Mouse (Mus musculus) G1E (cell line): ENCODE results near the gene Scgb1c1.

ENCODE experiments used
- CTCF ChIP-seq: IDR thresholded peaks from 2 replicates; pipeline ENCODE4 v1.5.1; 2012; ENCODE audit warnings: low read depth, low read length, inconsistent platforms, mixed read lengths
- GATA1 ChIP-seq: IDR thresholded peaks from 2 replicates; pipeline ENCODE4 v1.6.1; 2012; ENCODE audit warnings: borderline replicate concordance, low read length, inconsistent platforms, mixed read lengths

- no peak for TF ChIP-seq CTCF
- no peak for TF ChIP-seq GATA1
Observed at GRCm38 (mm10) chr7:140840750-140841735, 4.3 kb upstream of the Scgb1c1 start.
